Mouse (Mus musculus): ENCODE results near the gene Slc16a1. TPM values are rescaled to one million over a fixed set of nuclear protein-coding genes. Genes with fewer than 3 reads are reported as not detected.

Slc16a1 gene
- polyA plus RNA-seq, 1 experiment from 2014 or later, result 12.6 TPM

Other genes starting within 250 kb of the Slc16a1 start
- 21.9 and 24.7 TPM in 2 replicates for gene Lrig2, start 126.8 kb upstream of the Slc16a1 start, polyA plus RNA-seq (2015; fragmentation: Nextera tagmentation; extraction: Ambion mirVana)
- gene Ppm1j, start 142.4 kb downstream of the Slc16a1 start, polyA plus RNA-seq (2015; fragmentation: Nextera tagmentation; extraction: Ambion mirVana), result 0.89 and 2.5 TPM in 2 replicates
- gene Fam19a3, start 143.2 kb downstream of the Slc16a1 start, polyA plus RNA-seq (2015; fragmentation: Nextera tagmentation; extraction: Ambion mirVana), result 0.05 and 0.10 TPM in 2 replicates
- 65.1 and 67.0 TPM in 2 replicates for gene Rhoc, start 149.7 kb downstream of the Slc16a1 start, polyA plus RNA-seq (2015; fragmentation: Nextera tagmentation; extraction: Ambion mirVana)
- gene Mov10, start 179.9 kb downstream of the Slc16a1 start, polyA plus RNA-seq (2015; fragmentation: Nextera tagmentation; extraction: Ambion mirVana), result 9.1 and 12.4 TPM in 2 replicates
- gene St7l, start 225.3 kb downstream of the Slc16a1 start, polyA plus RNA-seq (2015; fragmentation: Nextera tagmentation; extraction: Ambion mirVana), result 29.9 and 30.2 TPM in 2 replicates
- gene Capza1, start 225.8 kb downstream of the Slc16a1 start, polyA plus RNA-seq (2015; fragmentation: Nextera tagmentation; extraction: Ambion mirVana), result 141 and 155 TPM in 2 replicates

Measured in hindbrain, embryonic 16.5 days (tissue).